Mouse (Mus musculus) ovary, postnatal 14 days (tissue): ENCODE data around the gene Hes7.
A peak's percentile ranks its signal among the peaks of the same experiment; 100 is the strongest.

Source experiments
- DNase-seq: peaks from one replicate; pipeline ENCODE4 v3.0.0; 2022; ENCODE audit warnings: low spot score

Hes7 gene

DNA sequence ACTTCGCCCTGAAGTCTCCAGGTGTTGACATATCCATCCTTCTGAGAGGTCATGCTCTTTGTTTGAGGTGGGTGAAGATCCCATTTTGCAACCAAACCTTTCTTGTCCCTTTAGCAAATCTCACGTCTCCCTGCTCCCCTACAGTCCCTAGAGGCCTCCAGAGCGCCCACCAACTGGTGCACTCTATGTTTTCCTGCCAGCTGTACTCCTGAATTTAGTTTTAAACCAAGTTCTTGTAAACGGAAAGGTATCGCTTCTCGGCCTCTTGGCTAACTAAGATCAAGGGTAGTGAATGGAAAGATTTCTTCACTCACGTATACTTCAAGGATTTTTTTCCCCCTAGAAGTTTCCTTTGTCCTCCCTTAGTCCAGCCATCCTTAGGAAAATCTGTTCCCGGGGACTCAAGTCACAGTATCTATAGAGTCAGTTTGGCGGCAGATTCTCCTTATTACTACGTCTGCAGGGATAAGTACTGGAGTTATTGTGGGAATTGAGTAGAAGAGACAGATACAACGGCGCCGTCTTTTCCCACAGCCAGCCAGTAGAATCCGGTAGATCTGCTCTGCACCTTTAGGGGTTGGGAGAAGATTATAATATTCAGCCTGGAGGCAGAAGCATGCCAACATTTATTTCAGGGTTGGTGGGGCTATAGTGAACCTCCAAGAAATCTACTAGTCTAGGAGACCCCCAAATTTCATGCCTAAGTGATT lies 603 bp upstream of the Hes7 start:
- no peak for DNase-seq

DNA sequence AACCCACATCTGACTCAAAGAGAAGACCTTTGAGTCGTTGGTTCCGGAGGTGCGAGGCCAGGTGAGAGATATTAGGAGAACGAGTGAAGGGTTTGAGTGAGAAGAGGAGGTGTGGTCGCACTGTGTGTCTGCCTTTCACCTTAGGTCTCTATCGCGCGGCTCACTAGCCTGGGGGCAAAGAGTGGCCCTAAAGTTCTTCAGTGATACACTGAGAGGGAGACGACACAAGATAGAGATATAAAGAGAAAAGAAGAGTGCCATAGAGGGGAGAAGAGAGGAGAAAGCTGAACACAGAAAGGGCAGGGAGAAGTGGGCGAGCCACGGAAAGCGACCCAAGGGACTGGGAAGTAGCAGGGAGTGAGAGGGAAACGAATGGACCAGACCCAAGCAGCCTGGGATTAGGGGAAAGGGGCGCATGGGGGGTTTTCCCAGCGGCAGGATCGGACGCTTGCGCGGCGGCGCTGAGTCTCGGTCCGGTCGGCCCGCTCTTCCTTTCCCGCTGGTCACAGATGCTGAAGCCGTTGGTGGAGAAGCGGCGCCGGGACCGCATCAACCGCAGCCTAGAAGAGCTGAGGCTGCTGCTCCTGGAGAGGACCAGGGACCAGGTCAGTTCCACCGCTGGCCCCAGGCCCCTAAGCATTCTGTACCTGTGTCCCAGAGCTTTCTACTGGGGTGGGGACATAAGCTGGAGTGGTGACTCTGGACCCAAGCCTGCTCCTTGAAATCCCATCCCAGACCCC lies 967 bp downstream of the Hes7 start:
- no peak for DNase-seq

DNA sequence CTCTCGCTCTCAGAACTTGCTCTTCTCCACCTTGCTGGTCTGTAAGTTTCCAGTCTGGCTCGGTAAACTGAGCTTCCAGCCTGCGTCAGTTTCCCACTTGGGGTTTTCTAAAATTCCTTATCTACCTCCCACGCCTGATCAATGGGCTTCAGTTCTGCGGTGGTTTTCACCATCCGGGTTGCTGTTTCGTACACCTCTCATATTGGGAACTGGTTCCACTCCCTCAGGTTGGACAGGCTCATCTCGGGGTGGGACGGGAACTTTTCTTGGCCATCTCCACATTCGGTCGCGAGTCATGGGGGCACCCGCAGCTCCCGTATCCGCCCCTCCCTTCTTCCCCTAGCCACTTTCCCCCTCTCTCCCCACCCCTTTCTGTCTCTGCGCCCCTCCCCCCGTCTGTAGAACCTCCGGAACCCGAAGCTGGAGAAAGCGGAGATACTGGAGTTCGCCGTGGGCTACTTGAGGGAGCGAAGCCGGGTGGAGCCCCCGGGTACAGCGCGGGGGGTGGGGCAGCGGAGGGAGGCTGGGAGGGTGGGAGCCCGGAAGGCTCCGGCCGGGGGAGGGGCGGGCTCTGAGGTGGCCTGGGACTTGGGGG lies 1.6 kb downstream of the Hes7 start:
- no peak for DNase-seq

DNA sequence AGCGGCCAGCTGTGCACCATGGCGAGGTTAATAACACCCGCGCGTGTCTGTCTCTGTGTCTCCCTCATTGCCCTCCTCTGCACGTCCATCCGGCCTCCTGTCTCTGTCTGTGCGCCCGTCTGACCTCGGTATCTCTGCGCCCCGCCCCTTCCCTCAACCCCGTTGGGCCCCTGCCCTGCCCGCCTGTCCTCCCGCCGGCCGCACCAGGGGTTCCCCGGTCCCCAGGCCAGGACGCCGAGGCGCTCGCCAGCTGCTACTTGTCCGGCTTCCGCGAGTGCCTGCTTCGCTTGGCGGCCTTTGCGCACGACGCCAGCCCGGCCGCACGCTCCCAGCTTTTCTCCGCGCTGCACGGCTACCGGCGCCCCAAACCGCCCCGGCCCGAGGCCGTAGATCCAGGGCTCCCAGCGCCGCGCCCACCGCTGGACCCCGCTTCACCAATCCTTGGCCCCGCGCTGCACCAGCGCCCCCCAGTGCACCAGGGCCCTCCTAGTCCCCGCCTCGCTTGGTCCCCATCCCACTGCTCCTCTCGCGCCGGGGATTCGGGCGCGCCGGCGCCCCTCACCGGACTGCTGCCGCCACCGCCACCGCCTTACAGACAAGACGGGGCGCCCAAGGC lies 2.2 kb downstream of the Hes7 start, which contains the start of gene 9130213A22Rik:
Gene 9130213A22Rik (minus strand): TSS at position 254 of the 616 bp plus-strand sequence.
- DNase-seq, result peak; percentile 85

DNA sequence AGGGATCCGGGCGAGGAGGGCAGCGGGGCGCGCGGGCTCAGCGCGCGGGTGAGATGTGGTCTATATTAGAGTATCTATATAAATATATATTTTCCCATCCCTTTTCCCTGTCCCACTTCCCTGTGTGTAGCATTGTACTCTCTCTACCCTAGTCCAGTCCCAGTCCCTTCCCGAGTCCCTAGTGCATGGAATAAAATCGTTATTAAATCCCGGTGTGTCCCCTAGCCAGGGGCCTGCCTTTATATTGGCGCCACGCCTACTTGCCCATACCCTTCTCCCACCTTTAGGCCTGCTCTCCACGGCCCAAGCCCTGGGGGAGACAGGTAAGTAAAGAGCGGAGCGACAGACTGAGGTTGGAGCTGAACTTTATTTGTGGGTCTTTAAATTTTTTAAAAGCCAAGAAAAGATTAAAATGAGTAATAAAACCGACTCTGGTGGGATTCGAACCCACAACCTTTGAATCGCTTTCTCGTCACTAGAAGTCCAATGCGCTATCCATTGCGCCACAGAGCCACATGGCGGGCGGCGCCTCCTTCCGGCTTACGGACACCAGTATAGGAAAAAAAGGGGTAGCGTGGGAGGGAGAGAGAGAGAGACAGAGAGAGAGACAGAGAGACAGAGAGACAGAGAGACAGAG lies 3.0 kb downstream of the Hes7 start:
- DNase-seq, result peak; percentile 90

DNA sequence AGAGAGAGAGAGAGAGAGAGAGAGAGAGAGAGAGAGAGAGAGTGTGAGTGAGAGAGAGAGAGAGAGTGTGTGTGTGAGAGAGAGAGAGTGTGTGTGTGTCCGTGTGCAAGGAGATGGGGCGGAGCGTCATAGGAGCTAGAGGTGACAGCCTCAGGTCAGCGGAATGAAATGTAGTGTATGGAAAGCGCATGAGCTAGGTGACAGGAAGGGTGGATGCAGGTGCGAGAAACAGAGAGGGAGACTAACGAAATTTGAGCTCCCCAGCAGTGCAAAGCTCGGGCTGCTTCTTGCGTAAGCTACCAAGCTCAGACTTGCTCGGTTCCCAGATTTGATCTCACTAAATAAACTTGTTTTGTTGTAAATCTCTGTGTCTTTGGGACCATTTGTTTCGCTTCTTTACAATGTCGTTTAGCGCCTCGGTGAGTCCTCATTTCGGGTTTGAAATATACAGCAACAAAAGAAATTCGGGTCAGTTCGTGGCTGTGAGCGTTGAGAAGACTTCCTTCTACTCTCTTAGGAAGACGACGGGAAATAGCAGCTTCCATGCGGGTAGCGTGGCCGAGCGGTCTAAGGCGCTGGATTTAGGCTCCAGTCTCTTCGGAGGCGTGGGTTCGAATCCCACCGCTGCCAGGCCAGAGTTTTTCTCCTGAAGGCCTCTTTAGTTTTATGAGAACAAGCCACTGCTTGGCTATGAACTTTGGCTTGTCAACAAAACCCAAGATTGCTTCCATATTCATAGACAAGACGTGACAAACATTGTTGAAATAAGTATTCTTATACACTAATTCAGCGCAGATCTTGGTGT lies 3.7 kb downstream of the Hes7 start:
- DNase-seq, result peak; percentile 88

DNA sequence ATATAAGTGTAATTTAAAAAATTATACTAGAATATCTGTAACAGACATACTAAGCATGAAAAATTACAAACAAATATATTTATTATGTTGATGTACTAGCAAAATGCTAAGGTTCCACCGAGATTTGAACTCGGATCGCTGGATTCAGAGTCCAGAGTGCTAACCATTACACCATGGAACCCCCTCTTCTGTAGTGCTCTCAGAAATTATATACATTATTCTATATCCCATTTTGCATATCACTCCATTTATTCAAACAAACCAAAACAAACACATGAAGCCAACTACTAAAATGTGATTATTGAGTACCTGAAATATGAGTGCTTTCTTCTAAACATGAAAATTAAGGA lies 4.3 kb downstream of the Hes7 start:
- peak; percentile 60 for DNase-seq

DNA sequence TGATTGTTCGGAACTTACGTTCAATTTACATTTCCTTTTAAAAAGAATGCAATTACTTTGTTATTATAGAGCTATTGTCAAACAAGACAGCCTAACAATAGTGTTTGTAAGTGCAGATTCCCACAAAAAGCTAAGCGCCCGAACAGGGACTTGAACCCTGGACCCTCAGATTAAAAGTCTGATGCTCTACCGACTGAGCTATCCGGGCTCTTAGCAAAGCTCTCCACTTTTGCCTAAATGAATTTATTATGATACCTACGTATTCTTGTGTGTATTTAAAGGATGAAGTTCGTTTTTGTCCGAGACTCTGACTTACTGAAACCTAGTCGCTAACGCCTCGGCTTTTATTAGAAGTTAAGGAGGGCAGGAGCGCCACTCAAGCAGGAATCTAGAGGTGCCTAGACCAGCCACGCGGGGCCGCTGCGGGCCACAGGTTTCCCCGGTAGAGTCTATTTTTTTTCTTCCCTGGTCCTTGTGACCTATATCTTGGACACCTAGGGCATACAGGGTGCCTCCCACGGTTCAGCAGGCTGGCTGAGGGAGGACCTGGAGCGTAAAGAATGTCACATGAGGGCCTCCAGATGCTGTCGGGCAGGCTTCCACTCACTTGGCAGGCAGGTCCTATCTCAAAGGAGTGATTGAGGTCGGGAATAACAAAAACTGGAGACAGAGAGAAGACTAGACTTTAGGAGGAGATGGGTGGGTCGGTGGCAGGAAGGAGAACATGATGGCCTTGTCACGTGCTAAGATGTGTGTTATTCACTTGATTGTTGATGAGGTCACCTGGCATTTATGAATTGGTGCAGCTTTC lies 5.0 kb downstream of the Hes7 start:
- peak; percentile 64 for DNase-seq

DNA sequence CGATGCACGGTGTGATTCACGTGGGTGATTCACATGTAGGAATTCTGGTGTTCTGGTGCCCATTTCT lies 5.5 kb downstream of the Hes7 start, which contains the start of gene Aloxe3:
Gene Aloxe3 (plus strand): TSS at position 45 of the 67 bp plus-strand sequence.
- DNase-seq, result no peak

DNA sequence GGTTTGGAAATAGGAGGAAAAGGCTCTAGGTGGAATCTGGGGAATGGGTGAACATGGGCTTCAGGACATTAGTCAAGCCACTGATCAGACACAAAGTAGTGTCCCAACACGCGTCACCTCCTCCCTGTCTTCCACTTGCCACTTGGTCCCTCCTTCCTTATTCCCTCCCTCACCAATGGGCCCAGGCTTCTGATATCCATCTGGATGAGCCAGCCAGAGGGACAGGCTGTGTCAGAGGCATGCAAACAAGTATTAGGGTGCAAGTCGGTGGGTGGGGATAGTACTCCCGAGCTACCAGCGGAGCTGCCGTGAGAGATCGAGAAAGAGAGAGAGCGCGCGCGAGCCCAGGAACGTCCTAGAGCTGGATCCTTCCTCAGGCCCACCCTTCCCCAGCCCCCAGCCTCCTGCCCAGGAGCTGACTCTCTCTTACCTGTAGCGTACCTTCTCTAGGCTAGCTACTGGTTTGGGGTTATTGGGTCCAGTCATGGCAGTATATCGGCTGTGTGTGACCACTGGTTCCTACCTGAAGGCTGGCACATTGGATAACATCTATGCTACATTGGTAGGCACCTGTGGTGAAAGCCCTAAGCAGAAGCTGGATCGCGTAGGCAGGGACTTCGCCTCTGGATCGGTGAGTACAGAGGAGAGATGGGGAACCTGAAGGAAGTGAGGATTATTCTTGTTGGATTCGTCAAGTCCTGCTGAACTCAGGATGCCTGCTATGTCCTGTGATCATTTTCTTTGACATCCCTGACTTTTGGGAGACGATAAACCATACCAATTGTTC lies 5.9 kb downstream of the Hes7 start:
- DNase-seq, result no peak

DNA sequence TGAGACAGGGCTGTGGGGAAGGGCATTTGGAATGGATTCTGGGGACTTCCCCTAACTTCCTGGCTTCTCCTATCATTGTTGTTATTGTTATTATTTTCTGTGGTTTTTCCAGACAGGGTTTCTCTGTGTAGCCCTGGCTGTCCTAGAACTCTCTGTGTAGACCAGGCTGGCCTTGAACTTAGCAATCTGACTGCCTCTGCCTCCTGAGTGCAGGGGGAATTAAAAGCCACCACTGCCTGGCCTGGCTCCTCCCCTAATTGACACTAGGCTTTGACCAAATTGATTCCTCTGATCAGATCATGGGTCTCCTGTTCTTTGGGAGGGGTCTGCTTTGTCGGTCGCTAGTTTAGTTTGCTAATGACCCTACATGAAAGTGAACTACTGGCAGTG lies 6.5 kb downstream of the Hes7 start:
- DNase-seq, result no peak

DNA sequence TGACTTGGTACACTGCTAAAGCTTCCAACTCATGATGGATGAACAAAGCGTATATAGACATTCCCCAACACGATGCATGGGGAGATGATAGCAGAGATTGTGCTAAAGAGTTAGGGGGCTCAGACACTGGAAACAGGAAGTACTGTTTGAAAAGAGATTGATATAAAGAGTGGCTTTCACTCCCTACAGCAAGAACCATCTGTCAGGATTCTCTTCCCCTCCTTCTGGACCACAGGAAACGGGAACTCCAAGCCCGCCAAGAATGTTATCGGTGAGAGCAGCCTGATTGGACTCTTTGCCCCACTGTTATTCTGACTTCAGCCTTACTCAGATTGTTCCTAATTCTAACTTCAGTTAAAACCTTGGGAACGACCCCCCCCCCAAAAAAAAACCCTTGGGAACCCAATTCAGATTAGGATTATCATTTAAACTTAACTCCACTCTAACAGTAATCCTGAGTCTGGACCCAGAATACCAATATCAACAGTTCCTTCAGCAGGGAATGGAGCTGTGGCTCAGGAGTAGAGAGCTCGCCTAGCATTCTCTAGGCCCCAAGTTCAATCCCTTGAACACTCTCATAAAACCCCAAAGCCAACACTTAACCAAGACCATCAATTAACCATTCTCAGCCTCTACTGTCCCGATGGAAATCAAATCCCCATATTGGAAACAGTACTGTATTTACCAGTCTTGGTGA lies 8.4 kb downstream of the Hes7 start:
- no peak for DNase-seq

DNA sequence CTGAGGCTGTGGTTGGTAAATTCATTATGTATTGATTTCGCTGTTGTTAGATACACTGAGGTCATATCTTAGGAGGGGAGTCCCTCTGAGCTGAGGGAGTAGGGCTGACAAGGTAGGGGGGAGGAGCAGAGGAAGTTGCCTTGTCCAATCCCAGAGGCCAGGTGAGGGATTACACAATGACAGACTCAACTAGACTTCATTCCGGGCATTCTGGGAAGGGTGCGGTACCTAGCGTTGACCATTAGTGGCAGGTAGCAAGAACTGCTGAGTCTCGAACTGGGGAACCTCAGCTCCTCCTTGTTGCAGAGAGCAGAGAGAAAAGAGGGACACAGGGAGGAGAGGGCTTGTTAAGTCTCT lies 13.3 kb downstream of the Hes7 start:
- DNase-seq, result no peak

DNA sequence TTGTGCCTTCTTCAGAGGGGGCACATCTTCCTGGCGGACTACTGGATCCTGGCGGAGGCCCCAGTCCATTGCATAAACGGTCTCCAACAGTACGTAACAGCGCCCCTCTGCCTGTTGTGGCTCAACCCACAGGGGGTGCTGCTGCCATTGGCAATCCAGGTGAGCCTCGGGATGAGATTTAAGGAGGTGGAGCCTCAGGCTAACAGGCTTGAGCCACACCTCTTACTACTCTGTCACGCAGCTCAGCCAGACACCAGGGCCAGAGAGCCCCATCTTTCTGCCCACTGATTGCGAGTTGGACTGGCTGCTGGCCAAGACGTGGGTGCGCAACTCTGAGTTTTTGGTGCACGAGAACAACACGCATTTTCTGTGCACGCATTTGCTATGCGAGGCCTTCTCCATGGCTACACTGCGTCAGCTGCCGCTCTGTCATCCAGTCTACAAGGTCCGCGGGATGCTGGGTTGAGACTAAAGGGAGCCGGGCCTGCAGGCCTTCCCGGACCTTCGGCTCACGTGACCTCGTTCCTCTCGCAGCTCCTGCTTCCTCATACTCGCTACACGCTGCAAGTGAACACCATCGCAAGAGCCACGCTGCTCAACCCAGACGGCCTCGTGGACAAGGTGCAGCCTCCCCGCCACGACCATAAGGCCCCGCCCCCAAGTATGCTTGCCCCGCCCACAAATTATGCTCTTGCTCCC lies 13.9 kb downstream of the Hes7 start:
- no peak for DNase-seq

DNA sequence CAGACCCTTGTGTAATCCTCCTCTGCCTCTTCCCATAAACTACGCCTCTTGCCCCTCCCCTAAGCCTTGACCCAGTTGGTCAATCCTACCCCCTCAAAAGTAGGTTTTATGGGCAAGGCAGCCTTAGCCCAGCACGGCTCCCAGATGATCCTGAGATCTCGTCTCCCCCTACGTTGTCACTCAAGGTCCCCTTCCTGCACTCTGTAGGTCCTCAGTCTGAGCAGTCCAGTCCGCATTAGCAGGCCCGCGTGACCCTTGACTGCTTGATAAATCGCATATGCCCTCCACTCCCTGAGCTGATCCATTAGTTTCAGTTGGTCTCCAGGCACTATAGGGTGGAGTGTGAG lies 14.4 kb downstream of the Hes7 start:
- DNase-seq, result no peak

DNA sequence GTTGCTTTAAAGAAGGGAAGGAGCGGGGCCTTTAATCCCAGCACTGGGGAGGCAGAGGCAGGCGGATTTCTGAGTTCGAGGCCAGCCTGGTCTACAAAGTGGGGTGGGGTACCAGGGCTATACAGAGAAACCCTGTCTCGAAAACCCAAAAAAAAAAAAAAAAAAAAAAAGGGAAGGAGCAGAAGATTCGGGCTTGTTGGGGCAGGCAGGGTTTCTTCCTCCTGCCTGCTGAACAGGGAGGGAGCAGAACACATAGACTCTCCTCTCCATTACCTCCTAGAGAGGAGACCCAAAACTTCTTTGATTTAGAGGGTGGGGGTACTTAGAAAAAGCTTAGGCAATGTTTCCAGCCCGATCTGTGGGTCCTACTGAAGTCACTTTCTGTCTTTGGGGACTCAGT lies 15.2 kb downstream of the Hes7 start:
- DNase-seq, result no peak

DNA sequence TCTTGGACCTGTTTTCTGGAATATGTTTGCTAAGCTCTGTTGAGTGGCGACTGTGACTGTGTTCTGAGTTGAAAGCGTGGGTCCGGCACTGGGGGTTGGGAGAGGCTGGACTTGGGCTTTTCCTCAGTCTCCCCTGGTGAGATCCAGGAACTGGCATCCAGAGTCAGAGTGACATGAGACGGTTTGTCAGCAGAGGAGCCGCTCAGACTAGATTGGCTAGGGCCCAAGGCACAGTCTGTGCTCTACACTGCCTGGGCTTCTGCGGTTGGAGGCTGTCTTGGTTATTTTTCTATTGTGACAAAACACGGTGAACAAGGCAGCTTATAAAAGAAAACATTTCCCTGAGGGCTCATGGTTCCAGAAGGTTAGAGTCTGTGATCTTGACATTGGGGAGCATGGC lies 27.3 kb downstream of the Hes7 start:
- DNase-seq, result no peak

DNA sequence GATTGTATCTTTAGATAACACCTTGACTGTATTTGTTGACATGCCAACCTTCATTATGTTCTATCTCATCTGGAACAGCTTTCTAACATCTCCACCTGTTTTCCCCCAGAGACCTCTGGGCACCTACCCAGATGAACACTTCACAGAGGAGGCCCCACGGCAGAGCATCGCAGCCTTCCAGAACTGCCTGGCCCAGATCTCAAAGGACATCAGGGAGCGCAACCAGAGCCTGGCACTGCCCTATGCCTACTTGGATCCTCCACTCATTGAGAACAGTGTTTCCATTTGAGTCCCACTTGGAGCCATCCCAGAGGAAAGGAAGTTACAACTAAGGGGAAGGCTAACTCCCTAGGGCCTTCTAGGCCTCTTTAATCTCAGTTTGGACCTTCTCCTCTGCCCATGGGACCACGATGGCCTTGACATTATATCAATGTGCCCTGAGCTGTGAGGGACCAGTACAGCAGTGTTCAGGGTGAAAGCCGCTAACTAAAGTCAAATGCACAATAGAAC lies 28.3 kb downstream of the Hes7 start:
- no peak for DNase-seq

DNA sequence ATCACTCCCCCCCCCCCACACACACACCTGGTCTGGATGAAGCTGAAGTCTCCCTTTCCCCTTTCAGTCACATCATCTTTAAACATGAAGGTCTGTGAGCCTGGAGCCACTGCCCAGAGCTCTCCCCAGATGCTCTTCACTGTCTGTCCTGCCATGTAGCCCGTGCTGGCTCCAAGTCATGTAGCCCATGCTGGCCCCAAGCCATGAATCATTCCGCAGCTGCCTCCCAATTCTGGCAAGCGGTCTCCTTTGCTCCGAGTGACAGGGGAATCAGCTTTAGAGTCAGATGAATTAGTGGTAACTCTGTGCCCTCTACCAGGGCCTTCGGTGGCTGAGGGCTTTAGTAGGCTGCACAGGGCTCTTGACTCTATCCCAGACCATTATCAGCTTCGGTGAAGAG lies 29.5 kb downstream of the Hes7 start:
- no peak for DNase-seq
